Mouse (Mus musculus): ENCODE measurements around the gene Atp8b3. TPM values are rescaled to one million over a fixed set of nuclear protein-coding genes. Genes with fewer than 3 reads are reported as not detected.

Atp8b3 gene
- polyA plus RNA-seq, 1 experiment from 2014 or later: 1.5 TPM

GRCm38 (mm10) chr10:80543873-80544272, 4.9 kb upstream of the Atp8b3 start:
- ATAC-seq (ENCODE audit: low FRiP score, low read depth): no peak
- Histone ChIP-seq H3K4me3 (no peak overlapping the region), H3K9me3 (no peaks in the 10 kb centered on the region), H3K27ac (replicated peaks) (no peak overlapping the region), H3K36me3 (peaks cover 50% of the 10 kb centered on the region), H3K9ac (no peak overlapping the region), H3K27me3 (0 out of 2 replicates have a peak, but pooled peaks cover 6% of the 10 kb centered on the region), H3K4me1 (replicated peaks) (peaks cover 6% of the 10 kb centered on the region), H3K4me2 (no peak overlapping the region)
- WGBS: 96% methylated on average over 14 of the region's 14 CpGs

DNA sequence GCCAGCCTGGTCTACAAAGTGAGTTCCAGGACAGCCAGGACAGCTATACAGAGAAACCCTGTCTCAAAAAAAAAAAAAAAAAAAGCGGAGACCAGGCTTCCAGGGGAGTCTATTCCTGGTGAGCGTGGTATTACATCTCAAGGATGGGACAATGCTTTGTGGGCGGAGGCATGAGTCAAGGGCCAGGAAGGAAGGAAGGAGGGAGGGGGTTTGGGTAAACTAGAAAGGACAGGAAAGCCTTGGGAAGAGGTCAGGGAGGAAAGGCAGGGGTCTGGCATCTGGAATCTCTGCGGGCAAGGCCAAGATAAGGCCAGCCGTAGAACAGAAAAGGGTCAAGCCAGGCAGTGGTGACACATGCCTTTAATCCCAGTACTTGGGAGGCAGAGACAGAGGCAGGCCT, 569 bp upstream of the Atp8b3 start:
- H3K36me3 ChIP-seq: peaks cover 25% of the 10 kb centered on the region
- no peak for ATAC-seq (ENCODE audit: low FRiP score, low read depth)
- H3K27ac ChIP-seq (replicated peaks): no peak overlapping the region
- H3K4me3 ChIP-seq: no peak overlapping the region
- WGBS: 73% methylated on average over 4 of the region's 5 CpGs
- no peak overlapping the region for H3K9ac ChIP-seq
- peaks cover 11% of the 10 kb centered on the region for H3K4me1 ChIP-seq (replicated peaks)
- no peak overlapping the region; the same call in 1 of the 2 replicates for H3K4me2 ChIP-seq
- peaks cover 35% of the 10 kb centered on the region for H3K27me3 ChIP-seq
- no peaks in the 10 kb centered on the region for H3K9me3 ChIP-seq

GRCm38 (mm10) chr10:80538180-80538579, 744 bp downstream of the Atp8b3 start:
- Histone ChIP-seq H3K4me3 (no peak overlapping the region), H3K4me2 (no peak overlapping the region), H3K9me3 (no peaks in the 10 kb centered on the region), H3K36me3 (peaks cover 12% of the 10 kb centered on the region; the same call in 1 of the 2 replicates), H3K4me1 (replicated peaks) (peaks cover 11% of the 10 kb centered on the region), H3K27ac (replicated peaks) (no peak overlapping the region), H3K9ac (no peak overlapping the region), H3K27me3 (peaks cover 35% of the 10 kb centered on the region)
- WGBS: 65% methylated on average over 5 of the region's 5 CpGs
- ATAC-seq (ENCODE audit: low FRiP score, low read depth): no peak

DNA sequence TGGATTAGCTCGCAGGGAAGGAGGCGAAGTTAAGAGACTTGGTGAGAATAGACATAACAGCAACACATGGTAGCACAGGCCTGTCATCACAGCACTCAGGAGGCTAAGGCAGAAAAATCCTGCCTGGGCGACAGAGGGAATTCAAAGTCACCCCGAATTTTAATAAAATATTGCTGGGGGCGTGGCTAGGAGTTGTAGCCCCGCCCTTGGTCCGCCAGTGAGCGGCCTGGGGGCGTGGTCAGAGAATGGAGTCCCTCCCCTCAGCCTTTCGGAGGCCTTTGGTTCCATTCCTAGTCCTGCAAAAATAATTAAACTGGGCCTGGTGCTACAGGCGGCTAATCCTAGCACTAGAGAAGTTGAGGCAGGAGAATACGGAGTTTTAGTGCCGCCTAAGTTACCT, 3.2 kb downstream of the Atp8b3 start:
- H3K36me3 ChIP-seq: no peaks in the 10 kb centered on the region
- H3K9ac ChIP-seq: no peak overlapping the region
- peaks cover 11% of the 10 kb centered on the region for H3K4me1 ChIP-seq (replicated peaks)
- H3K4me3 ChIP-seq: no peak overlapping the region
- ATAC-seq (ENCODE audit: low FRiP score, low read depth): no peak
- WGBS: 12% methylated on average over 13 of the region's 13 CpGs
- H3K4me2 ChIP-seq: no peak overlapping the region; the same call in 1 of the 2 replicates
- no peaks in the 10 kb centered on the region for H3K9me3 ChIP-seq
- no peak overlapping the region for H3K27ac ChIP-seq (replicated peaks)
- peaks cover 35% of the 10 kb centered on the region for H3K27me3 ChIP-seq

DNA sequence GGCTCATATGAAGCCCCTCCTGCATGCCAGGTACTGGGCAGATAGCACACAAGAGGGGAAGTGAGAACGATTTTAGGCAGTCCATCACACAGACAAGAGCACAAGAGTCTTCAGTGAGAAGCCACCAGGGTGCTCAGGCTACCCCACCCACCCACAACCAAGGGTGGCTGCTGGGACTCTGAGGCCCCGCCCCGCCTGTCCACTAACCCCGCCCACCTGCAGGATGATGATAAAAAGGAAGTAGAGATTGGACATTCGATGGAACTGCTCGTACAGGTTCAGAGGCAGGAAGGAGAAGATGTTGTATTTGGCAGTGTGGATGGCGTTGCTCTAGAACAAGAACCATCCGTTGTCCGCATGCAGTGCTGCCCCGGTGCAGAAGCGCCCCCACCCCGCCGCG, 3.9 kb downstream of the Atp8b3 start:
- no peak for ATAC-seq (ENCODE audit: low FRiP score, low read depth)
- H3K4me2 ChIP-seq: peak overlapping the region; percentile 29; the same call in 1 of the 2 replicates

GRCm38 (mm10) chr10:80533704-80534103, 5.2 kb downstream of the Atp8b3 start:
- Histone ChIP-seq H3K4me2 (no peak overlapping the region), H3K9me3 (no peaks in the 10 kb centered on the region), H3K27me3 (peaks cover 27% of the 10 kb centered on the region), H3K27ac (replicated peaks) (no peak overlapping the region), H3K4me1 (replicated peaks) (peaks cover 6% of the 10 kb centered on the region), H3K9ac (no peak overlapping the region), H3K4me3 (no peak overlapping the region), H3K36me3 (no peaks in the 10 kb centered on the region)
- WGBS: 14% methylated on average over 7 of the region's 7 CpGs
- ATAC-seq (ENCODE audit: low FRiP score, low read depth): peak; percentile 21; the same call in 1 of the 2 replicates

More for the DNA sequence above, 3.9 kb downstream of the Atp8b3 start:
- Histone ChIP-seq H3K27me3 (peaks cover 31% of the 10 kb centered on the region), H3K4me1 (replicated peaks) (peaks cover 11% of the 10 kb centered on the region), H3K4me3 (no peak overlapping the region), H3K36me3 (no peaks in the 10 kb centered on the region), H3K27ac (replicated peaks) (no peak overlapping the region), H3K9ac (no peak overlapping the region), H3K9me3 (no peaks in the 10 kb centered on the region)
- 10% methylated on average over 13 of the region's 14 CpGs for WGBS

DNA sequence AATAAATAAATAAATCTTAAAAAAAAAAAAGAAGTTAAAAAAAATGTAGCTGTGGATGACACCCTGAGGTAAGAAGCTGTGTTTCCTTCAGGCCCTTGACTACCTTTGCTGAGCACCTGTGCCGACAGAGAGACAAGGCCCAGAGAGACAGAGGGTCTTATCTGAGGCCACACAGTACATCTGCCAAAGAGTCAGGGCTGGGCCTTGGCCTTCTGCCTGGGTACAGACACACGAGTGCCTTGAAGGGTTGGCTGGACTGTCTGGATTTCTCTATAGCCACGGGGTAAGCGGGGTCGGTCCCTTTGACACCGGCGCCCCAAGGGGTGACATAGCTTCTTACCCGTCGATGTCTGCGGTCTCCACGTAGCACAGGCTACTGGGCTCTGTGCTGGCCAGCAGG, 6.1 kb downstream of the Atp8b3 start:
- H3K4me1 ChIP-seq (replicated peaks): 0 out of 2 replicates have a peak, but pooled peaks cover 5% of the 10 kb centered on the region
- H3K4me3 ChIP-seq: no peak overlapping the region
- no peak overlapping the region for H3K9ac ChIP-seq
- WGBS: 83% methylated on average over 11 of the region's 11 CpGs
- H3K9me3 ChIP-seq: no peaks in the 10 kb centered on the region
- ATAC-seq (ENCODE audit: low FRiP score, low read depth): no peak
- no peak overlapping the region for H3K4me2 ChIP-seq
- no peak overlapping the region for H3K27ac ChIP-seq (replicated peaks)
- no peaks in the 10 kb centered on the region for H3K36me3 ChIP-seq
- H3K27me3 ChIP-seq: peaks cover 19% of the 10 kb centered on the region

- Histone ChIP-seq H3K36me3 (no peaks in the 10 kb centered on the region), H3K4me1 (replicated peaks) (no peaks in the 10 kb centered on the region; the same call in 1 of the 2 replicates), H3K9me3 (no peaks in the 10 kb centered on the region), H3K4me2 (peak overlapping the region; percentile 48), H3K27me3 (no peaks in the 10 kb centered on the region), H3K9ac (0 out of 2 replicates have a peak overlapping the region, but pooled peaks have one; percentile 13), H3K27ac (replicated peaks) (no peak overlapping the region), H3K4me3 (peak overlapping the region; percentile 23)
- WGBS: 28% methylated on average over 9 of the region's 9 CpGs
- ATAC-seq (ENCODE audit: low FRiP score, low read depth): peak; percentile 88
Observed at GRCm38 (mm10) chr10:80526172-80526571, 12.8 kb downstream of the Atp8b3 start.

- no peaks in the 10 kb centered on the region; the same call in 1 of the 2 replicates for H3K4me1 ChIP-seq (replicated peaks)
- H3K4me2 ChIP-seq: no peak overlapping the region
- no peaks in the 10 kb centered on the region for H3K36me3 ChIP-seq
- H3K27ac ChIP-seq (replicated peaks): no peak overlapping the region
- no peaks in the 10 kb centered on the region for H3K9me3 ChIP-seq
- WGBS: 89% methylated on average over 7 of the region's 7 CpGs
- ATAC-seq (ENCODE audit: low FRiP score, low read depth): no peak
- no peak overlapping the region for H3K9ac ChIP-seq
- H3K27me3 ChIP-seq: no peaks in the 10 kb centered on the region
- H3K4me3 ChIP-seq: no peak overlapping the region
Observed at GRCm38 (mm10) chr10:80523299-80523698, 15.6 kb downstream of the Atp8b3 start.

GRCm38 (mm10) chr10:80519287-80519686, 19.6 kb downstream of the Atp8b3 start:
- no peaks in the 10 kb centered on the region for H3K9me3 ChIP-seq
- H3K27me3 ChIP-seq: no peaks in the 10 kb centered on the region
- no peak overlapping the region for H3K9ac ChIP-seq
- 89% methylated on average over 2 of the region's 2 CpGs for WGBS
- no peaks in the 10 kb centered on the region for H3K4me1 ChIP-seq (replicated peaks)
- H3K4me3 ChIP-seq: no peak overlapping the region
- H3K36me3 ChIP-seq: no peaks in the 10 kb centered on the region
- no peak for ATAC-seq (ENCODE audit: low FRiP score, low read depth)
- no peak overlapping the region for H3K27ac ChIP-seq (replicated peaks)
- no peak overlapping the region for H3K4me2 ChIP-seq

GRCm38 (mm10) chr10:80513739-80514138, 25.2 kb downstream of the Atp8b3 start:
- Histone ChIP-seq H3K4me3 (peak overlapping the region; percentile 3), H3K4me2 (peak overlapping the region; percentile 35), H3K36me3 (no peaks in the 10 kb centered on the region), H3K4me1 (replicated peaks) (peaks cover 11% of the 10 kb centered on the region; the same call in 1 of the 2 replicates), H3K27me3 (peaks cover 16% of the 10 kb centered on the region), H3K9ac (no peak overlapping the region), H3K27ac (replicated peaks) (no peak overlapping the region), H3K9me3 (no peaks in the 10 kb centered on the region)
- 7% methylated on average over 19 of the region's 19 CpGs for WGBS
- no peak for ATAC-seq (ENCODE audit: low FRiP score, low read depth)

- 53% methylated on average over 10 of the region's 10 CpGs for whole genome bisulfite sequencing
- Histone ChIP-seq H3K27me3 (peaks cover 37% of the 10 kb centered on the region), H3K4me2 (no peak overlapping the region), H3K4me3 (no peak overlapping the region), H3K9ac (no peak overlapping the region), H3K4me1 (replicated peaks) (peaks cover 11% of the 10 kb centered on the region; the same call in 1 of the 2 replicates), H3K9me3 (no peaks in the 10 kb centered on the region), H3K27ac (replicated peaks) (no peak overlapping the region), H3K36me3 (no peaks in the 10 kb centered on the region)
- ATAC-seq (ENCODE audit: low FRiP score, low read depth): no peak
Observed at GRCm38 (mm10) chr10:80510273-80510660, 28.7 kb downstream of the Atp8b3 start.

Measured in hindbrain, embryonic 15.5 days (tissue).